Mouse (Mus musculus) NIH3T3 (cell line): Measurements from ENCODE around the gene Hat1.

Experiments
- DNase-seq: peaks from one replicate; pipeline ENCODE4 v3.0.0-alpha.2; 2012; ENCODE audit warnings: low read depth

The Hat1 gene

GRCm38 (mm10) chr2:71376433-71376906 is 12.3 kb upstream of the Hat1 start:
- no peak for DNase-seq

DNA sequence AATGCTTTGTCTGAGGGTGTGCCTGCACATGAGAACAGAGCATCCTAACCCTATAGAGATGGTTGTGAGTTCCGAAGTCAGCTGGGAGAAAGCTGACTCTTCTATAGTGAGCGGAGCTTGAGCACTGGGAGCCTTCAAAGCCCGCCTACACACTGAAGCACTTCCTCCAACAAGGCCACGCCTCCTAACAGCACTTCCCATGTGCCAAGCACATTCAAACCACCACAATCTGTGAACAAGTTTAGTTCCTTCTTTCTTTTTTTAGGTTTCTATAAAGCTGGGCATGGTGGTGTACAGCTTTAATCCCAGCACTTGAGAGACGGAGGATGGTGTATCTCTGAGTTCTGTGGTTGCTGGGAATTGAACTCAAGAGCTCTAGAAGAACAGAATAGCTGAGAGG is 11.3 kb upstream of the Hat1 start:
- DNase-seq: no peak

DNA sequence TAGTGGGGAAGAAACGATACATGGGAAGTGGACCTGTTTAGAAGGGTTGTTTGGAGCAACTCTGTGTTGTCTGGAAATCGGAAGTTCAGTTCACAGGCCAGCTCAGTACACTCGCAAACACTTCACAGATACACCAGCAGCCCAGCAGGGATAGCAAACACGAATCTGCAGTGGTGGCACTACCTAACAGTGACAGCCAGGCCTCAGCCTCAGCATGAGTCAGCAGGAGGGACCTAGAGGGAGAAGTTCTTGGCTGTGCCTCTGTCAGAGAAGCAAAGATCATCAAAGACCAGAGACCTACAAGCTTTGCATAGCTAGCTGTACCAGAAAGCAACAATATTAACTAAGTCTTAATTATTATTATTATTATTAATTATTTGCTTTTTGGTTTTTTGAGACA is 6.8 kb upstream of the Hat1 start:
- no peak for DNase-seq

GRCm38 (mm10) chr2:71383890-71384289 is 4.9 kb upstream of the Hat1 start:
- no peak for DNase-seq

DNA sequence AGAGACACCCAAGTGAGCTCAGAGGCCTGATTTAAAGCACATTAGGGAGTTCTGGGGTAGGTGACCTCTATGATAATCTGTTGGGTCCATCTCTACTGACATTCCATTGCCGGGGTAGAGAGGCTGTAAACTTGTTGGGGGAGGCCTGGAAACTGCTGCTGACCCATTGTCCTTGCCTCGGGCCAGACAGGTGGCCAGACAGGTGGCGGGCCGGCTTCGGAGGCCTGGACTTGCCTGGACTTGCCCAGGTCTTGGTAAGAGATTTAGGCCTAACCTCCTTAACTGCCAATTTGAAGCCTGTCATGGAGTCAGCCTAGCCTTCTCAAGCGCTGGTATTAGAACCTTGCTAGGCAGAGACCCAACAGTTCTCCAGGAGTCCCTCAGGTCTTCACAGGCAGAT is 992 bp upstream of the Hat1 start:
- DNase-seq: no peak

DNA sequence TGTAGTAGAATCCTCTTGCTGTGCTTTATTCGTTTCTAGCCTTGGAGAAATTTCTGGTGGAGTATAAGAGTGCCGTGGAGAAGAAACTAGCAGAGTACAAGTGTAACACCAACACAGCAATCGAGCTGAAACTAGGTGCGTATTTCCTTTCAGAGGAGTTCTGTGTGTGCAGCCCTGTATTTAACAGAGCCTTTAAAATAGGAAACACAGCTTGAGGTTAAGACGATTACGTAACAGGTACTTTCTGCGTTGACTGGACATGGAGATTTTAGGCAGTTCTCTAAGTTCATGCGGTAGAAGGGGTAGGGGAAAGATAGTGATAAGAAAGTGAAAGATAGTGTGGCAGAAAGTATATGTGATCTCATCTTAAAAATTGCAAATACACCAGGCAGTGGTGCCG is 1.1 kb downstream of the Hat1 start:
- peak; percentile 39 for DNase-seq

DNA sequence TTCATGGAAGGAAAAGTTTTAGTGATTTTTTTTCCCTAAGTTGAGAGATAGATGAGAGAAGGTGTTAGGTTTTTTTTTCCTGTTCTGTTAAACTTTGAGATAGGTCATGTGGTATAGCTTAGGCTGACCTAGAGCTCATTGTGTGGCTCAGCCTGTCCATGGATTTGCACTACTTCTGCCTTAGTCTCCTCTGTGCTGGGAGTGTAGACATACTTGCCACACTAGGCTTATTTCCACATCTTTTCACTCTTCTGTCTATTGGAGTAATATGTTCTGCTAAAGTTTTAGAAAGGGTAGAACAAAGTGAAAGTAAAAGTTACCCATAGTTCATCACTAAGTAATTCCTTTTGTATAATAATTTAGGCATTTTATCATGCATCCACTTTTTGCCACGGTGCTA is 16.9 kb downstream of the Hat1 start:
- peak; percentile 25 for DNase-seq

- no peak for DNase-seq
These were observed 30.1 kb downstream of the Hat1 start for GRCm38 (mm10) chr2:71418760-71419280.

DNA sequence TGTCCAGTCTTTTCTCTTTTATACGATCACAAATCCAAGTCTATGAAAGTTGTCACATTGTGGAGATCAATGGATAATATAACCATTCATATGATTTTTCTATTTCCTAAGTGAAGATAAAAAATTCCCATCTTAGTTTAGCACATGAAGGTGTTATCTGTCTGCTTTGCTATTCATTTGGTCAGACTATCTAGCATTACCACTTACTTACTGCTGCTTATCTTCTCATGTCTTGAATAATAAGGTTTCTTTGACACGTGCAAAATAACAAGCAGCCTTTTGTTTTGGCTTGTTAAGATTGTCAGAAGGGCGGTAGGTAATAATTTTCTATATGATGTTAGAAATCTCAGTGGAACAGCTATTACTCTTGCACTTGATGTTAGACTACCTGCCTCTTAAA is 30.6 kb downstream of the Hat1 start:
- no peak for DNase-seq

DNA sequence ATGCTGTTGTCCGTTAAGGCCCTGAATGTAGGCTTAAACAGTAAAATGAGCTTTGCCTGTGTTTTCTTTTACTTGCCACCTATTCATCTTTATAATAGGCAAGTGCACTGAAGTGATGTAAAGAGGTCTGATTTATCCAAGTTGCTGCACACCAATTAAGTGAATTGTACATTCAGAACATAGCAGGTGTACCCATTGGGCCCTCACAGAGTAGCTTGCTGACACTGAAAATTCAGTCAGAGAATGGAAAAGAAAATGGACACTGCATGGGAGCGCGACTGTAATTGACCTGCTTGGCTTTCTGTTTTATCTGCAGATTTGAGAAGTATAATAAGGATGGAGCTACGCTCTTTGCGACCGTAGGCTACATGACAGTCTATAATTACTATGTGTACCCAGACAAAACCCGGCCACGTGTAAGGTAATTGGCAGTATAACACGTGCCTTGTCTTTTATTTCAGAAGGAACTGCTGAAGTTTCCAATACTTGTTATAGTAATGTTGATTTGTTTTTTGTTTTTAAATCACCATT is 32.2 kb downstream of the Hat1 start:
- no peak for DNase-seq

- DNase-seq: no peak
These were observed 35.8 kb downstream of the Hat1 start for GRCm38 (mm10) chr2:71424545-71424944.

GRCm38 (mm10) chr2:71435440-71435839 is 46.7 kb downstream of the Hat1 start:
- no peak for DNase-seq

- DNase-seq: peak; percentile 30
These were observed 54.6 kb downstream of the Hat1 start for GRCm38 (mm10) chr2:71443376-71443775.

DNA sequence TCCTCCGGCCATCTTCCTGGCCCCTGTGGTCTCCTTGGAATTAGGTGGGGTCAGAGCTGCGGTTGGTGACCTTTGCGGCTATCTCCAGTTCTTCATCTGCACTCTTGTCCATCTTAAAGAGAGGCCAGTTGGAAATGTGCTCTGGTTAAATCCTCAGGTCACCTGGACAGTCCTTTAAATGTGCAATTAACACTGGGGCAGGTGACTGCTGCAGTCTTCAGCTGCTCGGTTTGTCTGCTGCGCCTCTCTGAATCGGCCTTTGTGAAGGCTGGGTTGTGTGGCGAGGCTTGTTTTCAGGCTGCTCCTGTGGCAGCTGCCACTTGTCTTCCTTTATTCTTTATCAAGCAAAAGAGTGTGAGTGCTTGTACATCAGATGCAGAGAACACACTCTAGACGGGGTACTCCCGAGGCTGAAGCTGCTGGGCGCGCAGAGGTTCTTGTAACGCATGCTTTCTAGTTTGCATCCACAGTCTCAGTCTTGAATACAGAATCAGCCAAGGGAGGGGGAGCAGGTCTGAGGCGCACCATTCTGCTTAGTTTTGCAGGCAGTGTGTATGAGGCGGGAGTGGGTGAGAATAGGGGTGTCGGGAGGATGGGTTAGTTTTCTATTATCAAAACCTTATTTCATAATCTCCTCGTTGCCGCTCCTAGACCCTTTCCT is 56.9 kb downstream of the Hat1 start:
- no peak for DNase-seq

DNA sequence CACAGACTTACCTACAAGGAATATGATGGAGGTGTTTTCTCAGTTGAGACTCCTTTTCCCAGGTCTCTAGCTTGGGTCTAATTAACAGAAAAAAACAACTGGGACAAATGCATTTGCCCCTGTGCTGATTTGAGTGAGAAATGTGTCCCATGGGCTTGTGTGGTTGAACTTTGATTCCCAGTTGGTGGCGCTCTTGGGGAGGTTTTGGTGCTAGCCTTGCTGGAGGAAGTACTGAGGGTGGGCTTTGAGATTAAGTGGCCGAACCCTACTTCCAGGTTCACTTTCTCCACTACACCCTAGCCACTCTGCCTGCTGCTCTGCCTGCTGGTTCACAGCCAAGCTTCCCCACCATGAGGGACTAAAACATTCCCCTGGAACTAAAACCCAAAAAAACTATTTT is 60.8 kb downstream of the Hat1 start:
- DNase-seq: peak; percentile 41

DNA sequence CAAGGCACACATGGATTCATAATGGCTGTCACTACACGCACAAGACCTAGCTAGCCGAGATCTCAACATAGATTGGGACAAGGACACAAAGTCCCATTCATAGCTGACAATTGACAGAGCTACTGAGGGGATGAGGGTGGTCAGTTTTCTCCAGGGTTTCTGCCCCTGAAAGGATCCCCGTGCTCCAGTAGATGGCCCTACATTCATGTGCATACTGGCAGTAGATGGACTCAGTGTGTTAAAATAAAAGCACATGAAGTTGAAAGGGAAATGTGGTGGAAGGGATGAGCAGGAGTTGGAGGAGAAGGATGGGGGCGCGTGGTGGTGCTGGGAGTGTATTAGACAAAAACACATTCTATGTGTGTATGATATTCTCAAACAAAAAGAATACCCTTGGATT is 63.0 kb downstream of the Hat1 start:
- peak; percentile 48 for DNase-seq

DNA sequence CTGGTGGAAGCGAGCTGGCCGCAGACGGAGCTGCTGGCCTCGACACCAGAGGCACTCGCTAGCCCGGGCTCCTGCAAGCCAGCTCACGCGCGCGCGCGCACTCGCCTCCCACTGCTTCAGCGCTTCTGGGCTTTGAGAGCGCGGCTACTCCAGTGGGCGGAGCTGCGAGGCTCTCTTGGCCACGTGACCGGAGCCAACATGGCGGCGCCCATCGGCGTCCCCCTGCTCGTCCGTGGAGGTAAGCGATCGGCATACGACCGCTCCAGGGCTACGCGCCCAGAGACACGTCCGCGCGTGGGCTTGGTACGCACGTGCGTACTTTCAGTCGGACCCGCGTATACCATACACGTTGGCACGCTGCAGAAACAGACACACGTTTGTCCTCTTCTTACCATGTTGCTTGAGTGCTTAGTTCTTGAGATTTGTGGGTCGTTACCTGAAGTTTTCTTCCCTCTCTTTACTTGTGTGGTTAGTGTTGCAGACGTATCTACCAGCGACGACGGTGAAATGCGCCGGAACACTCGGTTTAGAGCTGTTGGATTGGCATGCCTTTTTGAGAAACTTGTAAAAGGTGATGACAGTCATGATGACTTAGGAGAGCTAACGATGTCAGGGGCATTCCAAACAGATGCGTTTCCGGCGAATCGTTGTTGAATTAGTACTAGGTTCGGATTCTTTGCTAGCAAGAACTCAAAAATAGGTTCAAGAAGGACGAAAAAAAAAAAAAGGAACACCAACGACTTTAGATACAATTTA is 64.6 kb downstream of the Hat1 start, which contains the start of gene Metap1d:
TSS of gene Metap1d (plus strand) at position 116 of the 756 bp plus-strand sequence.
- peak; percentile 99 for DNase-seq

DNA sequence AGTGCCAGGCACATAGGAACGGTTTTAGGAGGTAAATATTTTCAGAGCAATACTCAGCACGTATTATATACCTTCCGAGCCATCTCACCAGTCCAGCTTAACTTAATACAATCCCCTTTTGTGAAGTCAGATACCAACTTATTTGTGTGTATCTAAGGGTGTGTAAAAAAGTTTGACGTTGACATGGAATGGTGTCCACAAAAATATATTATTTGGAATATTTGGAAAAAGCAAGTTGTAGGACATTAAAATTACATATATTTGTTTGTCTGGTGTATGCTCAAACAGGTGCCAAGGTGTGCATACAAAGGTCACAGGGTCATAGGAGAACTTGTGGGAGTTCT is 65.1 kb downstream of the Hat1 start:
- DNase-seq: no peak

- no peak for DNase-seq
These were observed 69.9 kb downstream of the Hat1 start for GRCm38 (mm10) chr2:71458624-71459023.

- no peak for DNase-seq
These were observed 70.9 kb downstream of the Hat1 start for GRCm38 (mm10) chr2:71459659-71460058.

GRCm38 (mm10) chr2:71461139-71461538 is 72.4 kb downstream of the Hat1 start:
- no peak for DNase-seq

DNA sequence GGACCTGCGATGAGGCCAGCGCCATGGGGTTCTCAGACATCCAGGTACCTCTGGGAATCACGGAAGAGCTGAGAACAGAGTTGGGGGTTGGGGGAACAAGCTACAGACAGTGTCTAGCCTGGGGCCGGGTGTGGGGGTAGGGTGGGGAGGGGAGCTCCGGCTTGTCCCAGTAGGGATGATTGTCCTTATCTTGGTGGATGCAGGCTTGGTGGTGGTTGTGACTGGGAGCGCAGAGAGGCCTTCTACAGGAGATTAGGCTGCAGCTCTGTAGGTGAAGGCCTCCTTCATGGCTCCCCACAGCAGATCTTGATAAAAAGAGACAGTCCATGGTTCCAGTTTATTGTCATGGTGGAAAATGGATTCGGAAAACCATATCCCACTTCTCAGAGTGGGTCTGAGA is 72.8 kb downstream of the Hat1 start:
- DNase-seq: no peak

- DNase-seq: no peak
These were observed 73.3 kb downstream of the Hat1 start for GRCm38 (mm10) chr2:71462066-71462465.
